Mouse (Mus musculus): Measurements from ENCODE around the gene Ifi27l2b. TPM values are rescaled to one million over a fixed set of nuclear protein-coding genes. Genes with fewer than 3 reads are reported as not detected.

Gene Ifi27l2b
- polyA plus RNA-seq, 1 experiment from 2014 or later: 10.2 TPM

GRCm38 (mm10) chr12:103425729-103426470 is 31.1 kb downstream of the Ifi27l2b start, which contains the start of gene Ddx24:
Gene Ddx24 (minus strand): TSS chr12:103425830.
- Histone ChIP-seq H3K27ac (ENCODE audit: low read length) (no peak within 1 kb of the TSS; the same call in 1 of the 2 replicates), H3K36me3 (ENCODE audit: control insufficient read depth, insufficient read depth, low read length) (peaks cover 4% of the 10 kb centered on the region; the same call in 1 of the 2 replicates), H3K4me3 (replicated peaks; ENCODE audit: low read length) (peak within 1 kb of the TSS; percentile 64), H3K9ac (ENCODE audit: low read length) (peak within 1 kb of the TSS; percentile 78), H3K9me3 (replicated peaks; ENCODE audit: control insufficient read depth, low read length) (no peaks in the 10 kb centered on the region), H3K4me2 (ENCODE audit: low read depth, low read length) (peak within 1 kb of the TSS; percentile 79), H3K27me3 (ENCODE audit: control insufficient read depth, insufficient read depth, low read length) (no peaks in the 10 kb centered on the region), H3K4me1 (ENCODE audit: control insufficient read depth, insufficient read depth, low read length) (peaks cover 26% of the 10 kb centered on the region)
- WGBS: under 1% methylated on average over 33 of the region's 33 CpGs
- ATAC-seq (ENCODE audit: insufficient read depth, low FRiP score): peak; percentile 100

- H3K4me2 ChIP-seq (ENCODE audit: low read depth, low read length): peak overlapping the region; percentile 79
- H3K4me3 ChIP-seq (replicated peaks; ENCODE audit: low read length): peak overlapping the region; percentile 64
- 7% methylated on average over 33 of the region's 33 CpGs for WGBS
- no peak for ATAC-seq (ENCODE audit: insufficient read depth, low FRiP score)
- no peaks in the 10 kb centered on the region for H3K9me3 ChIP-seq (replicated peaks; ENCODE audit: control insufficient read depth, low read length)
- H3K27ac ChIP-seq (ENCODE audit: low read length): no peak overlapping the region; the same call in 1 of the 2 replicates
- peak overlapping the region; percentile 78 for H3K9ac ChIP-seq (ENCODE audit: low read length)
- no peaks in the 10 kb centered on the region for H3K27me3 ChIP-seq (ENCODE audit: control insufficient read depth, insufficient read depth, low read length)
- peaks cover 26% of the 10 kb centered on the region for H3K4me1 ChIP-seq (ENCODE audit: control insufficient read depth, insufficient read depth, low read length)
- peaks cover 4% of the 10 kb centered on the region; the same call in 1 of the 2 replicates for H3K36me3 ChIP-seq (ENCODE audit: control insufficient read depth, insufficient read depth, low read length)
Measured at GRCm38 (mm10) chr12:103425016-103425728, 31.9 kb downstream of the Ifi27l2b start.

DNA sequence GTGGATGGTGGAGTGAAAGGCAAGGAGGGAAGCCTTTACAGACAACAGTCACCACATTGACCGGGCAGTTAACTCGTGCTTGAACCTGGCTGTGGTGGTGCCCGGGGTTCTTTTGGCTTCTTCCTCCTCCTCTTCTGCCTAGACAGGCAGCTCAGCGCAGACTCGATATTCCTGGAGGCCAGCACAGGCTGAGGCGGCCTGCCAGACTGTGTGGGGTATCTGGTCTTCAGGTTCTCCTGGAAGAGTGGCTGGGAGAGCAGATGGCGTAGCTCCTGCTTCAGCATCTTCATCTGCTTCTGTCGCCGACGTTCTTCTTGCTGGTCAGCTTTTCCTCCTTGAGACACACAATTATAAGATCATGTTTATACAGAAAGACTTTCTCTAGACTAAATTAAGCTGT is 48.9 kb downstream of the Ifi27l2b start:
- 92% methylated on average over 10 of the region's 10 CpGs for WGBS
- H3K36me3 ChIP-seq (ENCODE audit: control insufficient read depth, insufficient read depth, low read length): peaks cover 27% of the 10 kb centered on the region
- no peak for ATAC-seq (ENCODE audit: insufficient read depth, low FRiP score)

DNA sequence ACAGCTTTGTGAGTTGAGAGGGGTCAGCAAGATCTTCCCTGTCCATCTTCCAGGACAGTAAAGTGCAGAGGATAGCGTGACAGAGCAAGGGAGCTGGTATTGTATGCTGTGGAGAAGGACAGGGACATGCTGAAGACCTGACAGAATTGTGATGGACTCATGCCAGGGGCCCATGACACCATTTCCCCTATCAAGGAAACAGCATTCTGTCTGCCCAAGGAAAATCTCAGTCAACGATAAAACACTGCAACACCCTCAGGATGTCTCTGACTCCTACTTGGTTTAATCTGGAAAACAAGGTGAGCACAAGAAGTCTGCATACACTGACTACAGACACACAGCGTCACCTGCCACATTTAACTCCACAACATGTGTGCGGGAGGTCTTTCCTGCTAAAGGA is 49.3 kb downstream of the Ifi27l2b start, which contains the start of gene 9330161L09Rik:
TSS of gene 9330161L09Rik (minus strand) at position 101 of the 400 bp plus-strand sequence.
- no peaks in the 10 kb centered on the region for H3K9me3 ChIP-seq (replicated peaks; ENCODE audit: control insufficient read depth, low read length)
- no peaks in the 10 kb centered on the region for H3K27me3 ChIP-seq (ENCODE audit: control insufficient read depth, insufficient read depth, low read length)
- H3K4me3 ChIP-seq (replicated peaks; ENCODE audit: low read length): no peak within 1 kb of the TSS
- no peak for ATAC-seq (ENCODE audit: insufficient read depth, low FRiP score)
- no peak within 1 kb of the TSS for H3K9ac ChIP-seq (ENCODE audit: low read length)
- H3K4me2 ChIP-seq (ENCODE audit: low read depth, low read length): no peak within 1 kb of the TSS
- WGBS: 90% methylated on average over 4 of the region's 4 CpGs
- H3K4me1 ChIP-seq (ENCODE audit: control insufficient read depth, insufficient read depth, low read length): no peaks in the 10 kb centered on the region
- no peak within 1 kb of the TSS for H3K27ac ChIP-seq (ENCODE audit: low read length)
- peaks cover 25% of the 10 kb centered on the region for H3K36me3 ChIP-seq (ENCODE audit: control insufficient read depth, insufficient read depth, low read length)

More for the DNA sequence above, 48.9 kb downstream of the Ifi27l2b start:
- H3K4me2 ChIP-seq (ENCODE audit: low read depth, low read length): no peak overlapping the region
- no peak overlapping the region for H3K27ac ChIP-seq (ENCODE audit: low read length)
- no peaks in the 10 kb centered on the region for H3K9me3 ChIP-seq (replicated peaks; ENCODE audit: control insufficient read depth, low read length)
- no peak overlapping the region for H3K4me3 ChIP-seq (replicated peaks; ENCODE audit: low read length)
- H3K4me1 ChIP-seq (ENCODE audit: control insufficient read depth, insufficient read depth, low read length): no peaks in the 10 kb centered on the region
- H3K27me3 ChIP-seq (ENCODE audit: control insufficient read depth, insufficient read depth, low read length): no peaks in the 10 kb centered on the region
- H3K9ac ChIP-seq (ENCODE audit: low read length): no peak overlapping the region

DNA sequence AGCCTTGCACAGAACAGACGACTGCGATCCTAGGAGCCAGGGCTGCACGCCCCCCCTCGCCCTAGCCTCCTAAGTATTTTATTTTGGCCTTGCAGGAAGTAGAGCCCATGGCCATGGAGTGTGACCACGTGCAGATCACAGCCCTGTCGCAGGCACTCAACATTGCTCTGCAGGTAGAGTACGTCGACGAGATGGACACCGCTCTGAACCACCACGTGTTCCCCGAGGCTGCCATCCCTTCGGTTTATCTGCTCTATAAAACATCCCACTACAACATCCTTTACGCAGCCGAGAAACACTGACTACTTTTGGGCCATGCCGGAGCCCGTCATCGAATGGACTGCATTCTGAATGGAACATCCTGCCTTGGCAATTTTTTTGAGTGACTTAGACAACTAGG is 52.9 kb downstream of the Ifi27l2b start:
- Histone ChIP-seq H3K27ac (ENCODE audit: low read length) (no peak overlapping the region), H3K9ac (ENCODE audit: low read length) (no peak overlapping the region), H3K4me1 (ENCODE audit: control insufficient read depth, insufficient read depth, low read length) (no peaks in the 10 kb centered on the region), H3K9me3 (replicated peaks; ENCODE audit: control insufficient read depth, low read length) (no peaks in the 10 kb centered on the region), H3K27me3 (ENCODE audit: control insufficient read depth, insufficient read depth, low read length) (no peaks in the 10 kb centered on the region), H3K4me2 (ENCODE audit: low read depth, low read length) (no peak overlapping the region), H3K4me3 (replicated peaks; ENCODE audit: low read length) (no peak overlapping the region), H3K36me3 (ENCODE audit: control insufficient read depth, insufficient read depth, low read length) (peaks cover 14% of the 10 kb centered on the region; the same call in 1 of the 2 replicates)
- WGBS: 83% methylated on average over 18 of the region's 18 CpGs
- ATAC-seq (ENCODE audit: insufficient read depth, low FRiP score): no peak

Other genes starting within 250 kb of the Ifi27l2b start
- gene Prima1, start 215.1 kb downstream of the Ifi27l2b start, polyA plus RNA-seq (2015; fragmentation: Nextera tagmentation; extraction: Ambion mirVana): 0.90 and 1.3 TPM in 2 replicates
- not detected in 2 replicates for gene Fam181a, start 146.2 kb downstream of the Ifi27l2b start, polyA plus RNA-seq (2015; fragmentation: Nextera tagmentation; extraction: Ambion mirVana)
- 26.3 and 27.7 TPM in 2 replicates for gene Asb2, start 101.2 kb downstream of the Ifi27l2b start, polyA plus RNA-seq (2015; fragmentation: Nextera tagmentation; extraction: Ambion mirVana)
- gene Otub2, start 68.5 kb downstream of the Ifi27l2b start, polyA plus RNA-seq (2015; fragmentation: Nextera tagmentation; extraction: Ambion mirVana): 10.6 and 12.2 TPM in 2 replicates
- gene 9330161L09Rik, start 49.4 kb downstream of the Ifi27l2b start, polyA plus RNA-seq (2015; fragmentation: Nextera tagmentation; extraction: Ambion mirVana): 0.18 and 0.39 TPM in 2 replicates
- 79.8 and 85.7 TPM in 2 replicates for gene Ddx24, start 31.4 kb downstream of the Ifi27l2b start, polyA plus RNA-seq (2015; fragmentation: Nextera tagmentation; extraction: Ambion mirVana)
- 49.3 and 56.6 TPM in 2 replicates for gene Ifi27, start 23.0 kb downstream of the Ifi27l2b start, polyA plus RNA-seq (2015; fragmentation: Nextera tagmentation; extraction: Ambion mirVana)
- 17.0 and 18.1 TPM in 2 replicates for gene Ifi27l2a, start 13.5 kb downstream of the Ifi27l2b start, polyA plus RNA-seq (2015; fragmentation: Nextera tagmentation; extraction: Ambion mirVana)
- gene Ppp4r4, start 75.1 kb upstream of the Ifi27l2b start, polyA plus RNA-seq (2015; fragmentation: Nextera tagmentation; extraction: Ambion mirVana): 1.1 and 1.4 TPM in 2 replicates
- gene Serpina10, start 174.2 kb upstream of the Ifi27l2b start, polyA plus RNA-seq (2015; fragmentation: Nextera tagmentation; extraction: Ambion mirVana): 2.0 and 3.3 TPM in 2 replicates
- gene Serpina6, start 200.0 kb upstream of the Ifi27l2b start, polyA plus RNA-seq (2015; fragmentation: Nextera tagmentation; extraction: Ambion mirVana): 142 and 172 TPM in 2 replicates
- 0.19 and 0.50 TPM in 2 replicates for gene Serpina16, start 218.9 kb upstream of the Ifi27l2b start, polyA plus RNA-seq (2015; fragmentation: Nextera tagmentation; extraction: Ambion mirVana)
- gene Serpina1f, start 238.3 kb upstream of the Ifi27l2b start, polyA plus RNA-seq (2015; fragmentation: Nextera tagmentation; extraction: Ambion mirVana): not detected in 2 replicates